In genomic region chr12:49384876-49385630, GRCm38 (mm10) we compare ENCODE assay signal across 8 mouse cellular contexts. TPM values are rescaled to one million over a fixed set of nuclear protein-coding genes. Genes with fewer than 3 reads are reported as not detected.
A peak's percentile ranks its signal among the peaks of the same experiment; 100 is the strongest.
DNase-seq lines count a peak whose midpoint lies in the region; ATAC-seq and TF ChIP-seq lines count a peak whose summit lies in the region.

Gm43517 (plus strand) TSS chr12:49385174.

- peaks cover 10% of the 10 kb centered on the region for H3K4me1 ChIP-seq in heart, embryonic 13.5 days
- no peaks in the 10 kb centered on the region; the same call in 1 of the 2 replicates for H3K4me1 ChIP-seq in G1E (ENCODE audit: insufficient read depth, low read depth, low read length)
- H3K4me1 ChIP-seq in olfactory bulb, adult 2 months (ENCODE audit: control insufficient read depth, insufficient read depth, low read length) = no peaks in the 10 kb centered on the region; the same call in 1 of the 2 replicates

- peak within 1 kb of the TSS; percentile 49 for H3K4me3 ChIP-seq in heart, embryonic 13.5 days
- H3K4me3 ChIP-seq in G1E (ENCODE audit: low read depth, low read length) = peak within 1 kb of the TSS; percentile 59
- H3K4me3 ChIP-seq in olfactory bulb, adult 2 months (ENCODE audit: insufficient read depth, low read depth, low read length) = peak within 1 kb of the TSS; percentile 86

- intact Hi-C loops in heart, postnatal 25 days (cut with DNase I) = loop anchor here (10.0 kb wide), 1 partner anchor 1540 kb away; no protein-coding TSS in a partner anchor
- intact Hi-C loops in left cerebral cortex, postnatal 4 days (cut with DNase I) = loop anchor here (5.0 kb wide), 1 partner anchor 807 kb away; no protein-coding TSS in a partner anchor

- WGBS in heart, embryonic 13.5 days = 2% methylated on average over 69 of the region's 75 CpGs
- 1% methylated on average over 74 of the region's 75 CpGs for WGBS in olfactory bulb, adult 2 months

- no peak for ATAC-seq in heart, embryonic 13.5 days (ENCODE audit: extremely low read depth, insufficient number of reproducible peaks, low FRiP score, low TSS enrichment)
- no peak for ATAC-seq in G1E (ENCODE audit: extremely low read depth, insufficient number of reproducible peaks, low FRiP score, poor library complexity, severe bottlenecking)
- ATAC-seq in granulocyte monocyte progenitor cell, adult 5-6 weeks (replicated peaks; ENCODE audit: poor library complexity, severe bottlenecking) = peak; percentile 34
- ATAC-seq in cerebellum, adult (ENCODE audit: insufficient number of reproducible peaks, low FRiP score, low TSS enrichment) = no peak

- no peaks in the 10 kb centered on the region for H3K9me3 ChIP-seq in heart, embryonic 13.5 days
- peaks cover 38% of the 10 kb centered on the region for H3K9me3 ChIP-seq in G1E (replicated peaks)

- peak within 1 kb of the TSS; percentile 68 for H3K4me2 ChIP-seq in heart, embryonic 13.5 days

- H3K36me3 ChIP-seq in heart, embryonic 13.5 days = no peaks in the 10 kb centered on the region
- H3K36me3 ChIP-seq in G1E (replicated peaks) = no peaks in the 10 kb centered on the region

- no peak for TF ChIP-seq CTCF in G1E (IDR thresholded peaks at IDR 0.05; ENCODE audit: low read depth, low read length)
- TF ChIP-seq CTCF in olfactory bulb, adult 2 months (IDR thresholded peaks at IDR 0.05; ENCODE audit: insufficient read depth, low read depth, low read length) = peak; percentile 44; the same call in 1 of the 2 replicates

- H3K27me3 ChIP-seq in heart, embryonic 13.5 days (replicated peaks) = peaks cover 87% of the 10 kb centered on the region
- H3K27me3 ChIP-seq in G1E (ENCODE audit: insufficient read depth, low read length) = peaks cover 9% of the 10 kb centered on the region; the same call in 1 of the 2 replicates

- no peak within 1 kb of the TSS for H3K9ac ChIP-seq in heart, embryonic 13.5 days

- TF ChIP-seq POLR2A in olfactory bulb, adult 2 months (IDR thresholded peaks at IDR 0.05; ENCODE audit: insufficient read depth, low read depth, low read length) = no peak

- no peak for DNase-seq in heart, postnatal 25 days (ENCODE audit: low spot score)
- no peak for DNase-seq in G1E (ENCODE audit: low spot score)
- no peak for DNase-seq in left cerebral cortex, postnatal 4 days
- DNase-seq in adrenal gland, adult 18-20 months (ENCODE audit: low spot score in 2 of 2) = no peak

- H3K27ac ChIP-seq in heart, embryonic 13.5 days (replicated peaks) = no peak within 1 kb of the TSS
- H3K27ac ChIP-seq in olfactory bulb, adult 2 months (ENCODE audit: insufficient read depth, low read depth, low read length) = peak within 1 kb of the TSS; percentile 90

RNA-seq across cellular contexts. Expression of gene Gm43517, which starts in this region (rescaled TPM):
- not detected in 2 replicates for polyA plus RNA-seq in heart, embryonic 13.5 days (2015; fragmentation: Nextera tagmentation; extraction: Ambion mirVana)
- total RNA-seq in heart, postnatal 25 days (2021) = not detected
- total RNA-seq in G1E (2014; fragmentation: Nextera tagmentation) = not detected in 2 replicates
- 0.06 and 0.16 TPM in 2 replicates for total RNA-seq in G1E (2017)
- polyA plus RNA-seq in G1E (2012) = not detected in 2 replicates
- not detected in 2 replicates for total RNA-seq in granulocyte monocyte progenitor cell, adult 5-6 weeks (2014; fragmentation: Nextera tagmentation)
- not detected in 2 replicates for total RNA-seq in granulocyte monocyte progenitor cell, adult 5-6 weeks (2017)
- 10 to 100 TPM; 21.5 to 23.5 TPM for total RNA-seq in left cerebral cortex, postnatal 4 days (2021)
- not detected in 2 replicates for polyA plus RNA-seq in olfactory bulb, adult 2 months (2012; ENCODE audit: insufficient read depth, insufficient read length, low replicate concordance, missing spikeins)
- total RNA-seq in adrenal gland, adult 18-20 months (2021) = not detected

Comparison
In these comparisons a context has a peak if more than half of its experiments do, and no peak if none do; other contexts are left out.
1. RNA of gene Gm43517 (total RNA-seq): 21.5 to 23.5 TPM in left cerebral cortex, postnatal 4 days; 0.06 to 0.16 TPM in G1E, not detected in heart, postnatal 25 days, not detected in granulocyte monocyte progenitor cell, adult 5-6 weeks and not detected in adrenal gland, adult 18-20 months; every median in the first group is over 10 times any median in the second.
2. Peak in ATAC-seq in granulocyte monocyte progenitor cell, adult 5-6 weeks; RNA of the gene not detected or under 1 TPM.
3. Peak in every context shown above with its lines, with median percentiles within 50 percentile points of each other: H3K4me3 ChIP-seq.